Mouse (Mus musculus): ENCODE results near the gene Gm11444. TPM values are rescaled to one million over a fixed set of nuclear protein-coding genes. Genes with fewer than 3 reads are reported as not detected.

Gene Gm11444
- total and polyA plus RNA-seq, 3 experiments = not detected

DNA sequence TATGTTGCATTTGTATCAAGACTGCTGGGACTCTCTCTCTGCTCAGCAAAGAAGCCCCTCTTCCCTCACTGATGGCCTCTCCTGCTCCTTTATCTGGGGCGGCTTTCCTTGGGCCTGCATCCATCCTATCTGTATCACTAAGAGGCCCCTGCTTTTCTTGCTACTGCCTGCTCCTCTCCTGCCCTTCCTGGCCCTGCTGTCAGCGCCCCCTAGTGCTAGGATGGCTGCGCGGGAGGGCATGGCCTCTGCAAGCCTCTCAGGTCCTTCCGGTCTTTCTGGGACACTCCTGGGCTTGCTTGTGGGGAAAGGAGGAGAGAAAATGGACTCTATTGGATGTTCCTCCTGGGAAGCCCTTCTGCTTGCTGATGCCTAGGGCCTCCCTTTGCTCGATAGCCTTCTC is 27.0 kb downstream of the Gm11444 start:
- H3K4me2 ChIP-seq (ENCODE audit: insufficient read depth, low read depth, poor library complexity, severe bottlenecking) = no peak overlapping the region
- H3K9ac ChIP-seq (ENCODE audit: insufficient read depth, low read depth) = no peak overlapping the region
- no peak overlapping the region for H3K4me3 ChIP-seq (replicated peaks in 1 of 3; ENCODE audit: low read depth in 2 of 3, low read length in 2 of 3, poor library complexity in 1 of 3)

DNA sequence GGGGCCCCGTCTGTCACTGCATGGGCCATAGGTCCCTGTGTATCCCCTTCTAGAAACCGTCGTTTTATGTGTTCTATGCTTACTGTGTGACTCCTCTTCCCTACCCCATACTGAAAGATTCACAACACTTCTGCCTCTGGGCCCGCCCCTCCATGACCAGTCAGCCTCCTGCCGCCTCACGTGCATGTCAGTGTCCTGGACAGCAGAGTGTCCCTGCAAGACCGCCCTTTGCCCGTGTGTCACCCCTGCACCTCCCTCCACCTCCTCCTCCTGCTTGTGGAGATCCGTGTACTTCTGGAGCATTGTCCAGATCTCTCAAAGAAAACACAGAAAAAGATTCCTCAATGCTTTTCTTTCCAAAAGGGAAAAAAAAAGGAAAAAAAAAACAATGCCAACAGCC is 28.5 kb downstream of the Gm11444 start:
- DNase-seq (ENCODE audit: extremely low read depth) = no peak
- no peak for TF ChIP-seq POLR2A (IDR thresholded peaks at IDR 0.05; ENCODE audit: low read depth, low read length)
- TF ChIP-seq MAX (IDR thresholded peaks at IDR 0.05; ENCODE audit: low read length) = no peak
- TF ChIP-seq MAFK (IDR thresholded peaks at IDR 0.05; ENCODE audit: insufficient replicate concordance, low read length) = no peak
- no peak for TF ChIP-seq JUND (conservative IDR thresholded peaks at IDR 0.05; ENCODE audit: low read depth, low read length)
- no peak for TF ChIP-seq USF2 (conservative IDR thresholded peaks at IDR 0.05; ENCODE audit: low read depth, low read length)
- dilution Hi-C loops (cut with MboI; ENCODE audit: extremely low pct_ligation_motif_present, extremely low pct_unique_long_range_greater_than_20kb, low sequenced_read_pairs) (no loop called here), in situ Hi-C loops (cut with MboI; ENCODE audit: low pct_ligation_motif_present, low pct_unique_long_range_greater_than_20kb, low sequenced_read_pairs) (loop anchor here (5.0 to 10.0 kb wide), 2 partner anchors 297 to 439 kb away; no protein-coding TSS in a partner anchor)
- Histone ChIP-seq H3K4me1 (ENCODE audit: control insufficient read depth in 1 of 2, insufficient read depth in 2 of 2) (peaks cover 9 to 60% of the 10 kb centered on the region in 2 experiments), H3K4me3 (replicated peaks in 1 of 3; ENCODE audit: low read depth in 2 of 3, low read length in 2 of 3, poor library complexity in 1 of 3) (no peak overlapping the region), H3K27me3 (replicated peaks) (no peaks in the 10 kb centered on the region), H3K36me3 (replicated peaks in 1 of 2; ENCODE audit: control insufficient read depth in 1 of 2, insufficient read depth in 1 of 2, low read length in 1 of 2) (no peaks in the 10 kb centered on the region), H3K4me2 (ENCODE audit: insufficient read depth, low read depth, poor library complexity, severe bottlenecking) (no peak overlapping the region), H3K79me2 (replicated peaks; ENCODE audit: control insufficient read depth, extremely low read depth, insufficient read depth, poor library complexity, severe bottlenecking) (no peaks in the 10 kb centered on the region), H3K9ac (ENCODE audit: insufficient read depth, low read depth) (no peak overlapping the region), H3K9me3 (replicated peaks; ENCODE audit: low read length) (no peaks in the 10 kb centered on the region), H3K27ac (ENCODE audit: insufficient read depth, low read depth) (no peak overlapping the region)

More for the DNA sequence above, 27.0 kb downstream of the Gm11444 start:
- TF ChIP-seq MEF2A (IDR thresholded peaks at IDR 0.05; ENCODE audit: borderline replicate concordance, low read depth, low read length) (no peak), RAD21 (IDR thresholded peaks at IDR 0.05; ENCODE audit: low read depth, low read length) (peak; percentile 89), TCF12 (IDR thresholded peaks at IDR 0.05; ENCODE audit: low read depth, low read length) (0 out of 2 replicates have a peak, but pooled peaks have one; percentile 18), SMC3 (IDR thresholded peaks at IDR 0.05; ENCODE audit: low read depth, low read length) (peak; percentile 97), JUN (IDR thresholded peaks at IDR 0.05; ENCODE audit: insufficient read depth, low read depth, low read length) (no peak), ZC3H11A (IDR thresholded peaks at IDR 0.05; ENCODE audit: low read depth, low read length) (peak; percentile 58), POLR2A (IDR thresholded peaks at IDR 0.05; ENCODE audit: low read depth, low read length) (no peak), PAX5 (IDR thresholded peaks at IDR 0.05; ENCODE audit: low read length) (no peak), HCFC1 (IDR thresholded peaks at IDR 0.05; ENCODE audit: low read depth, low read length) (no peak), SIN3A (IDR thresholded peaks at IDR 0.05; ENCODE audit: low read length) (no peak), NRF1 (IDR thresholded peaks at IDR 0.05; ENCODE audit: low read depth, low read length) (peak; percentile 27; the same call in 1 of the 2 replicates), ELF1 (IDR thresholded peaks at IDR 0.05; ENCODE audit: low read depth, low read length) (peak; percentile 83), BHLHE40 (IDR thresholded peaks at IDR 0.05; ENCODE audit: low read depth, low read length) (no peak), CTCF (conservative IDR thresholded peaks at IDR 0.05 in 1 of 2, IDR thresholded peaks at IDR 0.05 in 1 of 2; ENCODE audit: low read depth in 2 of 2, low read length in 2 of 2) (peak; percentile 48 to 97), IRF4 (IDR thresholded peaks at IDR 0.05; ENCODE audit: low read depth, low read length) (peak; percentile 22; the same call in 1 of the 2 replicates)
- peak; percentile 88 for DNase-seq (ENCODE audit: extremely low read depth)
- dilution Hi-C loops (cut with MboI; ENCODE audit: extremely low pct_ligation_motif_present, extremely low pct_unique_long_range_greater_than_20kb, low sequenced_read_pairs) = no loop called here
- in situ Hi-C loops (cut with MboI; ENCODE audit: low pct_ligation_motif_present, low pct_unique_long_range_greater_than_20kb, low sequenced_read_pairs) = loop anchor here (5.0 to 10.0 kb wide), 2 partner anchors 298 to 441 kb away; no protein-coding TSS in a partner anchor
- H3K27ac ChIP-seq (ENCODE audit: insufficient read depth, low read depth) = no peak overlapping the region
- peaks cover 9 to 56% of the 10 kb centered on the region in 2 experiments for H3K4me1 ChIP-seq (ENCODE audit: control insufficient read depth in 1 of 2, insufficient read depth in 2 of 2)
- H3K9me3 ChIP-seq (replicated peaks; ENCODE audit: low read length) = no peaks in the 10 kb centered on the region
- no peaks in the 10 kb centered on the region for H3K27me3 ChIP-seq (replicated peaks)
- no peaks in the 10 kb centered on the region for H3K36me3 ChIP-seq (replicated peaks in 1 of 2; ENCODE audit: control insufficient read depth in 1 of 2, insufficient read depth in 1 of 2, low read length in 1 of 2)
- no peaks in the 10 kb centered on the region for H3K79me2 ChIP-seq (replicated peaks; ENCODE audit: control insufficient read depth, extremely low read depth, insufficient read depth, poor library complexity, severe bottlenecking)

Data from CH12.LX (cell line).